19 mouse cellular contexts compared by ENCODE assay signal in genomic region chr11:109079466-109079865, GRCm38 (mm10).
A peak's percentile ranks its signal among the peaks of the same experiment; 100 is the strongest.
DNase-seq lines count a peak whose midpoint lies in the region; ATAC-seq lines count a peak whose summit lies in the region.
"Had no signal": no experiment of that assay in that cellular context is flagged by ENCODE, and none has a peak within 500 bp of the region (broad histone marks: within the 10 kb centered on the region; RNA-seq: fewer than 3 reads in every experiment).

No protein-coding gene starts in this region.

- intact Hi-C loops in gastrocnemius, postnatal 36 days (cut with DNase I): no loop called here

- H3K27me3 ChIP-seq in limb, embryonic 15.5 days: no peaks in the 10 kb centered on the region
- H3K27me3 ChIP-seq in limb, embryonic 10.5 days (ENCODE audit: low read depth, poor library complexity, severe bottlenecking): no peaks in the 10 kb centered on the region
- H3K27me3 ChIP-seq in embryonic facial prominence, embryonic 14.5 days (replicated peaks; ENCODE audit: control insufficient read depth, insufficient read depth, low read length): no peaks in the 10 kb centered on the region
- H3K27me3 ChIP-seq in kidney, embryonic 16.5 days (ENCODE audit: insufficient read depth, low read length): no peaks in the 10 kb centered on the region
- H3K27me3 ChIP-seq: hindbrain, embryonic 12.5 days; intestine, embryonic 15.5 days; liver, embryonic 15.5 days; midbrain, embryonic 12.5 days had no signal

- H3K4me2 ChIP-seq in limb, embryonic 15.5 days: no peak overlapping the region
- H3K4me2 ChIP-seq in embryonic facial prominence, embryonic 14.5 days (ENCODE audit: low read depth, low read length): no peak overlapping the region
- H3K4me2 ChIP-seq in kidney, embryonic 16.5 days (replicated peaks; ENCODE audit: low read depth, low read length): no peak overlapping the region
- H3K4me2 ChIP-seq: heart, embryonic 15.5 days; hindbrain, embryonic 12.5 days; intestine, embryonic 15.5 days; limb, embryonic 12.5 days; liver, embryonic 15.5 days; midbrain, embryonic 12.5 days had no signal

- H3K4me3 ChIP-seq in limb, embryonic 15.5 days: no peak overlapping the region
- no peak overlapping the region for H3K4me3 ChIP-seq in limb, embryonic 10.5 days
- H3K4me3 ChIP-seq in embryonic facial prominence, embryonic 14.5 days (ENCODE audit: low read depth, low read length): no peak overlapping the region
- no peak overlapping the region for H3K4me3 ChIP-seq in kidney, embryonic 16.5 days (ENCODE audit: low read length)
- H3K4me3 ChIP-seq: heart, embryonic 15.5 days; hindbrain, embryonic 12.5 days; intestine, embryonic 15.5 days; limb, embryonic 12.5 days; liver, embryonic 15.5 days; midbrain, embryonic 12.5 days had no signal

- no peak for ATAC-seq in limb, embryonic 15.5 days (ENCODE audit: insufficient number of reproducible peaks, low FRiP score, low TSS enrichment, low read depth)
- no peak for ATAC-seq in embryonic facial prominence, embryonic 14.5 days (ENCODE audit: low read depth)
- ATAC-seq in kidney, embryonic 16.5 days (ENCODE audit: low FRiP score, low TSS enrichment): no peak
- ATAC-seq: intestine, embryonic 15.5 days had no signal

- peak overlapping the region; percentile 35; the same call in 1 of the 2 replicates for H3K27ac ChIP-seq in limb, embryonic 15.5 days
- H3K27ac ChIP-seq in limb, embryonic 10.5 days: no peak overlapping the region
- H3K27ac ChIP-seq in embryonic facial prominence, embryonic 14.5 days (replicated peaks; ENCODE audit: low read depth, low read length): no peak overlapping the region
- H3K27ac ChIP-seq in kidney, embryonic 16.5 days (ENCODE audit: low read length): no peak overlapping the region
- H3K27ac ChIP-seq: heart, embryonic 15.5 days; hindbrain, embryonic 12.5 days; intestine, embryonic 15.5 days; limb, embryonic 12.5 days; liver, embryonic 15.5 days; midbrain, embryonic 12.5 days had no signal

- WGBS in limb, embryonic 15.5 days: 56% methylated on average over 4 of the region's 4 CpGs
- WGBS in limb, embryonic 10.5 days: 85% methylated on average over 4 of the region's 4 CpGs
- 65% methylated on average over 4 of the region's 4 CpGs for WGBS in embryonic facial prominence, embryonic 14.5 days
- WGBS in kidney, embryonic 16.5 days: 89% methylated on average over 4 of the region's 4 CpGs

- H3K9me3 ChIP-seq in limb, embryonic 15.5 days: no peaks in the 10 kb centered on the region
- no peaks in the 10 kb centered on the region for H3K9me3 ChIP-seq in limb, embryonic 10.5 days (replicated peaks)
- no peaks in the 10 kb centered on the region for H3K9me3 ChIP-seq in embryonic facial prominence, embryonic 14.5 days (ENCODE audit: control insufficient read depth, low read length)
- no peaks in the 10 kb centered on the region for H3K9me3 ChIP-seq in kidney, embryonic 16.5 days (ENCODE audit: low read length)
- H3K9me3 ChIP-seq: heart, embryonic 15.5 days; hindbrain, embryonic 12.5 days; intestine, embryonic 15.5 days; limb, embryonic 12.5 days; liver, embryonic 15.5 days; midbrain, embryonic 12.5 days had no signal

- H3K36me3 ChIP-seq in limb, embryonic 15.5 days: no peaks in the 10 kb centered on the region
- H3K36me3 ChIP-seq in limb, embryonic 10.5 days: no peaks in the 10 kb centered on the region
- H3K36me3 ChIP-seq in embryonic facial prominence, embryonic 14.5 days (ENCODE audit: control insufficient read depth, insufficient read depth, low read length): no peaks in the 10 kb centered on the region
- H3K36me3 ChIP-seq in kidney, embryonic 16.5 days (ENCODE audit: insufficient read depth, low read length): no peaks in the 10 kb centered on the region
- H3K36me3 ChIP-seq: G1E; heart, embryonic 15.5 days; hindbrain, embryonic 12.5 days; intestine, embryonic 15.5 days; limb, embryonic 12.5 days; liver, embryonic 15.5 days; midbrain, embryonic 12.5 days had no signal

- peak; percentile 19 for DNase-seq in gastrocnemius, postnatal 10 days
- no peak for DNase-seq in gastrocnemius, postnatal 36 days
- DNase-seq in limb, embryonic 10.5 days (ENCODE audit: low spot score): no peak
- DNase-seq in adrenal gland, adult 8-10 months: peak; percentile 54
- peak; percentile 42 for DNase-seq in embryonic facial prominence, embryonic 14.5 days (ENCODE audit: low spot score)
- DNase-seq: cerebellum, adult 18-20 months; gastrocnemius, postnatal 25 days; kidney, postnatal 10 days; lung, postnatal 14 days; thymus, adult 18-20 months had no signal

- H3K9ac ChIP-seq in limb, embryonic 15.5 days: no peak overlapping the region
- no peak overlapping the region for H3K9ac ChIP-seq in embryonic facial prominence, embryonic 14.5 days (ENCODE audit: low read depth, low read length)
- H3K9ac ChIP-seq in kidney, embryonic 16.5 days (replicated peaks; ENCODE audit: low read length): no peak overlapping the region
- H3K9ac ChIP-seq: heart, embryonic 15.5 days; hindbrain, embryonic 12.5 days; intestine, embryonic 15.5 days; limb, embryonic 12.5 days; liver, embryonic 15.5 days; midbrain, embryonic 12.5 days had no signal

- H3K4me1 ChIP-seq in limb, embryonic 15.5 days: peaks cover 35% of the 10 kb centered on the region
- peaks cover 28% of the 10 kb centered on the region for H3K4me1 ChIP-seq in limb, embryonic 10.5 days
- peaks cover 28% of the 10 kb centered on the region for H3K4me1 ChIP-seq in embryonic facial prominence, embryonic 14.5 days (ENCODE audit: control insufficient read depth, insufficient read depth, low read length)
- H3K4me1 ChIP-seq in kidney, embryonic 16.5 days (ENCODE audit: insufficient read depth, low read length): no peaks in the 10 kb centered on the region
- H3K4me1 ChIP-seq: heart, embryonic 15.5 days; intestine, embryonic 15.5 days; liver, embryonic 15.5 days; midbrain, embryonic 12.5 days had no signal

Comparison
In these comparisons a context has a peak if more than half of its experiments do, and no peak if none do; other contexts are left out.
1. DNase-seq: peak in gastrocnemius, postnatal 10 days (single experiment), adrenal gland, adult 8-10 months (single experiment) and embryonic facial prominence, embryonic 14.5 days (single experiment); none in gastrocnemius, postnatal 36 days (0 of 2) and limb, embryonic 10.5 days (single experiment).